Mouse (Mus musculus) kidney, embryonic 16.5 days (tissue): ENCODE measurements around the gene Gm20671. TPM values are rescaled to one million over a fixed set of nuclear protein-coding genes. Genes with fewer than 3 reads are reported as not detected.

Experiments
- ATAC-seq: fragments of 200-750 bp; cut with Nextera tagmentation; 2 replicates; pipeline ENCODE4 v1.8.0; 2017; ENCODE audit warnings: moderate TSS enrichment; ENCODE audit not compliant: low FRiP score, low TSS enrichment
- H3K27ac ChIP-seq: fragments of 300-500 bp; sonication (generic); 2 replicates; pipeline ENCODE4 v1.5.1; 2014; ENCODE audit warnings: low read length
- H3K27me3 ChIP-seq: fragments of 300-500 bp; sonication (generic); 2 replicates; pipeline ENCODE4 v1.6.1; 2014; ENCODE audit warnings: low read length, control low read depth, mixed read lengths; ENCODE audit not compliant: insufficient read depth
- H3K36me3 ChIP-seq: fragments of 300-500 bp; sonication (generic); 2 replicates; pipeline ENCODE4 v1.6.1; 2014; ENCODE audit warnings: low read length, control low read depth, mixed read lengths; ENCODE audit not compliant: insufficient read depth
- H3K4me1 ChIP-seq: fragments of 300-500 bp; sonication (generic); 2 replicates; pipeline ENCODE4 v1.6.1; 2014; ENCODE audit warnings: low read length, control low read depth, mixed read lengths; ENCODE audit not compliant: insufficient read depth
- H3K4me2 ChIP-seq: fragments of 300-500 bp; sonication (generic); replicated peaks from 2 replicates; pipeline ENCODE4 v1.6.1; 2014; ENCODE audit warnings: low read depth, low read length
- H3K4me3 ChIP-seq: fragments of 300-500 bp; sonication (generic); 2 replicates; pipeline ENCODE4 v1.5.1; 2014; ENCODE audit warnings: mild to moderate bottlenecking, low read length
- H3K9ac ChIP-seq: fragments of 300-500 bp; sonication (generic); replicated peaks from 2 replicates; pipeline ENCODE4 v1.6.1; 2014; ENCODE audit warnings: low read length
- H3K9me3 ChIP-seq: fragments of 300-500 bp; sonication (generic); 2 replicates; pipeline ENCODE4 v1.6.1; 2016; ENCODE audit warnings: low read length, control low read depth
- WGBS: fragments of 180-500 bp; shearing (Covaris S2); extraction: QIAGEN DNeasy Blood & Tissue Kit; methylation state at CpG from one replicate; pipeline ENCODE4 v1.1.7; 2014; 5-methylcytosine and 5-hydroxymethylcytosine counted together
- polyA plus RNA-seq: library from polyadenylated mRNA; unstranded; fragments of >200 nt; fragmentation: Nextera tagmentation; extraction: Ambion mirVana; gene quantifications from 2 replicates; pipeline ENCODE4 v1.2.1, GENCODE M21; 2015

Gene Gm20671
- polyA plus RNA-seq, 1 experiment from 2014 or later: not detected

DNA sequence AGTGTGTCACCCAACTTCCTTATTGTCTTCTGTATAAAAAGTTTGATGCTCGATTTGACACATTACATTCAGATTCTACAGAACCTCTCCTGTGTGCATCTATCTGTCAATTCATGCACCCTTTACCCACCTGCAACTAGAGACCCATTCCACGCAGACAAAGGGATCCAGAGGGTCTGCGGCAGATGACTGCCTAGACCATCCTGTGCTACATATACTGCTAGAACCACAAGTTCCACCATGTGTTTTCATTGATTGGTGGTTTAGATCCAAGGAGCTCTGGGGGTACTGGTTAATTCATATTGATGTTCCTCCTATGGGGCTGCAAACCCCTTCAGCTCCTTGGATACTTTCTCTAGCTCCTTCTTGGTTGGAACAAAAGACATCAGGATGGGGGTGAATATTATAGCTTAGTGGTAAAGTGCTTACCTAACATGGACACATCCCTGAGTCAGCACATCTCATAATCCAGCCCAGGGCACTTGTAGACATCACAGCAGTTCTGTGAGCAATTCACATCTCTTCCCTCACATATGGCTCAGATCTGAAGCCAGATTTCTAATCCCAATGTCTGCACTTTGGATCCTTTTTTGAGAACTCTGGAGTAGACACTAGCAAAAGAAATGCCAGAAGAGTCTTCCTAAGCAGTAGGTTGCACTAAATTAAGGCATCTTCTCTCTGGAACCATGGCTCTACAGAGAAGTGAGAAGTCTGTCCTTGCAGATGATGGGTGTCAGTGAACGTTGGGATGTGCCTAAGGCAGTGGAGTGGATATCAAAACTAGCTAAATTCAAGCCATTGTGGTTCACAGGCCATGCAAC, 114.5 kb downstream of the Gm20671 start:
- H3K9me3 ChIP-seq: no peaks in the 10 kb centered on the region
- H3K36me3 ChIP-seq: no peaks in the 10 kb centered on the region
- H3K9ac ChIP-seq: no peak overlapping the region
- H3K4me1 ChIP-seq: no peaks in the 10 kb centered on the region
- ATAC-seq: no peak
- no peaks in the 10 kb centered on the region for H3K27me3 ChIP-seq
- H3K4me3 ChIP-seq: no peak overlapping the region
- no peak overlapping the region for H3K4me2 ChIP-seq
- 68% methylated on average over 4 of the region's 4 CpGs for WGBS
- H3K27ac ChIP-seq: no peak overlapping the region

DNA sequence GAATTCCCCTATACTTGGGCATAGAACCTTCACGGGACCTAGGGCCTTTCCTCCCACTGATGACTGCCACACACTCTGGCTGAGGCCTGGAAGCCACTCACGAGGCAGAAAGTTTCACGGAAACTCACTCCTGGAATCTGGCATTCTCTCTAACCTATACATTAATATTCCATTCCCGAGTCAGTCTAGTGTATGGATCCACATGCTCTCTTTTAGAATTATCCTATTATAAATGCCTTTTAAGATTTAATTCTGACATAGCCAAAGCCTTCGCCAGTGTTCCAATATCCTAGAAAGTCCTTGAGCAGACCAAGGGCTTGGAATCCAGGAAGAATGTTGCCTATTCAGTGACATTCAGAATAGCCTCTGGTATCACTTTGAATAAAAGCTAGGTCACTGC, 115.4 kb downstream of the Gm20671 start:
- WGBS: 72% methylated on average over 5 of the region's 5 CpGs
- H3K36me3 ChIP-seq: no peaks in the 10 kb centered on the region
- H3K4me3 ChIP-seq: no peak overlapping the region
- H3K4me1 ChIP-seq: no peaks in the 10 kb centered on the region
- no peaks in the 10 kb centered on the region for H3K27me3 ChIP-seq
- no peak for ATAC-seq
- H3K9ac ChIP-seq: no peak overlapping the region
- no peaks in the 10 kb centered on the region for H3K9me3 ChIP-seq
- no peak overlapping the region for H3K4me2 ChIP-seq
- no peak overlapping the region for H3K27ac ChIP-seq

DNA sequence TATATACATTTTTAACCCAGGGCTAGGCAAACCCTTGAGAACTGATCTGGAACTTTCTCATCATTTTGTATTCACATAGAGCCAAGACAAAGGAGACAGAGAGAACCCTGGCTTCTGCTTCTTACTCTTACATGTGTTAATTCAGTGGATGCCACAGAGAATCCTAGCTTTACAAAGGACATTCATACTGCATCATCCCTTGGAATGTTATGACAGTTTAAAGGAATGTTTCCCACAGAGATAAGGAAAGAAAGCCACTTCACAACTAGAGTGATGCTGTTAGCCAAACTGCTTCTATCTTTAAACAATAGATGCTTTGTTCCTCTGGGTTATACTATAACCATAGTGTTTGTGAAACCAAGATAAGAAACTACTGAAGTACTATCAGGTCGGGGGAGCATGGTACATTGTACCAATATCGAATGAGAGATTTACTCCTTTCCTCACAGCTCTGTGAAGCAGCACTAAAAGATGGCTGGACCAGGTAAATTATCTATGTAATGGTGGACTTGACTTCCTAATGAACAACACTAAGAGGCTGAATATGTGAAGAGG, 120.6 kb downstream of the Gm20671 start:
- Histone ChIP-seq H3K9ac (no peak overlapping the region), H3K4me2 (no peak overlapping the region), H3K4me3 (no peak overlapping the region), H3K36me3 (no peaks in the 10 kb centered on the region), H3K27ac (no peak overlapping the region), H3K9me3 (no peaks in the 10 kb centered on the region), H3K4me1 (no peaks in the 10 kb centered on the region), H3K27me3 (no peaks in the 10 kb centered on the region)
- 72% methylated on average over 2 of the region's 2 CpGs for WGBS
- no peak for ATAC-seq

- Histone ChIP-seq H3K4me1 (no peaks in the 10 kb centered on the region), H3K4me2 (no peak overlapping the region), H3K9me3 (no peaks in the 10 kb centered on the region), H3K27me3 (no peaks in the 10 kb centered on the region), H3K36me3 (no peaks in the 10 kb centered on the region), H3K9ac (no peak overlapping the region), H3K27ac (no peak overlapping the region), H3K4me3 (no peak overlapping the region)
- no peak for ATAC-seq
- WGBS: 65% methylated on average over 5 of the region's 5 CpGs
These were observed 129.6 kb downstream of the Gm20671 start for GRCm38 (mm10) chr5:32697208-32697867.

DNA sequence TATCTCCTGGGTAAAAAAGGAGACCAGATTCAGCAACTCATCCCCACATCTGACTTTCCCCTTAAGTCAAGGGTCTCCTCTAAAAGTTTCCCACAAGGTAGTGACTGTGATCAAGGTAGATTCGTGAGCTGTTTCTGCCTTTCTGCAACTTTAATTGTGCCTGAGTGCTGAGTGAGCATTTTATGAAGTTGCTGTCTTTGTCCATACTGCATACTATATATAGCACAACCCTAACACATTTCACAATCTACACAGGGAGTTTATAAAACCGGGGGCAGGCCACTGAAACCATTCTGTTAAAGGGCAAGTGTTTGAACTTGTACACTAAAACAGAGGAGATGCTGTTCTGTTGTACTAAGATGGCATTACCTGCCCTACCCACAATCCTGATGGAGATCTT, 133.5 kb downstream of the Gm20671 start:
- WGBS: 56% methylated on average over 2 of the region's 2 CpGs
- ATAC-seq: no peak
- Histone ChIP-seq H3K9me3 (no peaks in the 10 kb centered on the region), H3K9ac (no peak overlapping the region), H3K4me3 (no peak overlapping the region), H3K4me1 (no peaks in the 10 kb centered on the region), H3K36me3 (no peaks in the 10 kb centered on the region), H3K27me3 (no peaks in the 10 kb centered on the region), H3K4me2 (no peak overlapping the region), H3K27ac (no peak overlapping the region)

Other genes with a start within 250 kb of the Gm20671 start
- gene Yes1, start 215.9 kb downstream of the Gm20671 start, polyA plus RNA-seq: 35.2 and 36.7 TPM in 2 replicates
- 89.7 and 95.9 TPM in 2 replicates for gene Pisd, start 41.5 kb downstream of the Gm20671 start, polyA plus RNA-seq
- gene Prr14l, start 27.1 kb upstream of the Gm20671 start, polyA plus RNA-seq: 12.5 and 13.8 TPM in 2 replicates
- gene Depdc5, start 36.6 kb upstream of the Gm20671 start, polyA plus RNA-seq: 23.3 and 25.7 TPM in 2 replicates
- gene Ywhah, start 191.7 kb upstream of the Gm20671 start, polyA plus RNA-seq: 369 and 385 TPM in 2 replicates